Mouse (Mus musculus) hindbrain, embryonic 16.5 days (tissue): ENCODE data around the gene Pcbp1. TPM values are rescaled to one million over a fixed set of nuclear protein-coding genes. Genes with fewer than 3 reads are reported as not detected.

ENCODE experiments used
- ATAC-seq: fragments of 200-750 bp; cut with Nextera tagmentation; 2 replicates; pipeline ENCODE4 v1.8.0; 2017; ENCODE audit warnings: moderate TSS enrichment, moderate library complexity
- H3K27ac ChIP-seq: fragments of 300-500 bp; sonication (generic); 2 replicates; pipeline ENCODE4 v1.5.1; 2014; ENCODE audit warnings: low read depth, mild to moderate bottlenecking, control low read depth, low read length, moderate library complexity
- H3K27me3 ChIP-seq: fragments of 300-500 bp; sonication (generic); replicated peaks from 2 replicates; pipeline ENCODE4 v1.6.1; 2014; ENCODE audit warnings: low read length; ENCODE audit not compliant: control insufficient read depth, insufficient read depth
- H3K36me3 ChIP-seq: fragments of 300-500 bp; sonication (generic); 2 replicates; pipeline ENCODE4 v1.6.1; 2014; ENCODE audit warnings: mild to moderate bottlenecking, low read length, moderate library complexity, mixed read lengths; ENCODE audit not compliant: control insufficient read depth, insufficient read depth
- H3K4me1 ChIP-seq: fragments of 300-500 bp; sonication (generic); 2 replicates; pipeline ENCODE4 v1.6.1; 2014; ENCODE audit warnings: low read depth, low read length; ENCODE audit not compliant: control insufficient read depth, insufficient read depth
- H3K4me2 ChIP-seq: fragments of 300-500 bp; sonication (generic); 2 replicates; pipeline ENCODE4 v1.6.1; 2014; ENCODE audit warnings: mild to moderate bottlenecking, low read length, control low read depth, moderate library complexity
- H3K4me3 ChIP-seq: fragments of 300-500 bp; sonication (generic); 2 replicates; pipeline ENCODE4 v1.5.1; 2014; ENCODE audit warnings: mild to moderate bottlenecking, low read length, control low read depth, moderate library complexity
- H3K9ac ChIP-seq: fragments of 300-500 bp; sonication (generic); 2 replicates; pipeline ENCODE4 v1.6.1; 2014; ENCODE audit warnings: low read depth, mild to moderate bottlenecking, control low read depth, low read length, moderate library complexity
- H3K9me3 ChIP-seq: fragments of 300-500 bp; sonication (generic); 2 replicates; pipeline ENCODE4 v1.6.1; 2014; ENCODE audit warnings: mild to moderate bottlenecking, low read length, moderate library complexity; ENCODE audit not compliant: control insufficient read depth
- WGBS: fragments of 180-500 bp; shearing (Covaris S2); extraction: QIAGEN DNeasy Blood & Tissue Kit; methylation state at CpG from one replicate; pipeline ENCODE4 v1.1.7; 2014; 5-methylcytosine and 5-hydroxymethylcytosine counted together
- polyA plus RNA-seq: library from polyadenylated mRNA; unstranded; fragments of >200 nt; fragmentation: Nextera tagmentation; extraction: Ambion mirVana; gene quantifications from 2 replicates; pipeline ENCODE4 v1.2.1, GENCODE M21; 2015

Gene Pcbp1
- polyA plus RNA-seq, 1 experiment from 2014 or later = 123 TPM

DNA sequence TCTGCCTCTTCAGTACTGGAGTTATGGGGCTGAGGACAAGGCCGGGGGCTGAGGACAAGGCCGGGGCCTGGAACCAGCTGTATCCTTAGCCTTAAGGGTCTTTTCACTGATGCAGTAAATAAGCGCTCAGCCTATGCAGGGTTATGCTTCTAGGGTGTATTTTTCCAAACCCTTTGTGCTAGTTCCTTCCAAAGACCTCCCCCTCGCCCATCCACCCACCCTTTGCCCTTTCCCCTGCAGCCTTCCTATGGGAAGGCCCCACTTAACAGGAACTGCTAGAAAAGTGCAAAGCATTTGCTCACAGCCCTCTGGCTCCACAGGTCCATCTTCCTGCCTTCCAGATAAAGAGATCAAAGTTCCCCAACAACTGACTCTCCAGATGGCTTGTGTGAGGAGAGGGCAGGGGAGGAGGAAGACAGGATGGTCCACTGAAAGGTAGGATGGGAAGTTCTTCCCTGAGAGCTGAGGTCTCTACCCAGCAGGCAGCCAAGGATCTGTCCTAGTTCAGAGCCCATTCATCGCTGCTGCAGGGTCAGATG is 26.5 kb downstream of the Pcbp1 start:
- Histone ChIP-seq H3K36me3 (no peaks in the 10 kb centered on the region), H3K27ac (no peak overlapping the region), H3K9me3 (no peaks in the 10 kb centered on the region), H3K4me3 (no peak overlapping the region), H3K4me2 (no peak overlapping the region), H3K27me3 (no peaks in the 10 kb centered on the region), H3K4me1 (no peaks in the 10 kb centered on the region), H3K9ac (no peak overlapping the region)
- ATAC-seq = no peak
- 68% methylated on average over 5 of the region's 5 CpGs for WGBS

DNA sequence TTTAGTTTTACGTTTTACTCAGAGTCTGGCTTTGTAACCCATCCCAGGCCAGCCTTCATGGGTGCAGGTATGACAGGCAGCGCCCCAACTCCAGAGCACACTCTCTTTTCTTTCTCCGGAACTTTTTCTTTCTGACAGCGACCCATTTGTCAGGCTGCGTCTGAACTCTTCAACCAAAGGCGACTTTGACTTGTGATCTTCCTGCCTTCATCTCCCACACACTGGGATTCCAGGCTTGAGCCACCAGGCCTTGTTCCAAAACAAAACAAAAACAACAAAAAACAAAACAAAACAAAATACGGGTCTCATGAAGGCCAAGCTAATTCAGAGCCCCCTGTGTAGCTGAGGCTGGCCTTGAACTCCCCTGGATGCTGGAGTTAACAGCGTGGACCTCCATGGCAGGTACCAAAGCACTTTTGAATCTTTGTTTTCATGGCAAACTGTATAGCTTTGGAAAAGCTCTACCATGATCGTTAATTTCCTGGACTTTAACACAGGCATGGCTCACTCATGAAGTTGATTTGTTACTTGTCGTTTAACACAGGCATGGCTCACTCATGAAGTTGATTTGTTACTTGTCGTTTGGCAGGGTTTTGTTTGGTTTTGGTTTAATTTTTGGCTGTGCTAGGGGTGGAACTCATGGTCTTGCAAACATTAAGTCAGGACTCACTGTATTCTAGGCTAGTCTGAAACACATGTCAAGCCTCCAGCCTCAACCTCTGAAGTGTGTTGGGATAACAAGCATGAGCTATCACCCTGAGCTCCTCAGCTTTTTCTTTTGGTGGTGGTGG is 28.0 kb downstream of the Pcbp1 start:
- Histone ChIP-seq H3K4me2 (no peak overlapping the region; the same call in 1 of the 2 replicates), H3K9ac (no peak overlapping the region), H3K4me1 (no peaks in the 10 kb centered on the region), H3K4me3 (no peak overlapping the region), H3K9me3 (no peaks in the 10 kb centered on the region), H3K27me3 (no peaks in the 10 kb centered on the region), H3K27ac (no peak overlapping the region), H3K36me3 (no peaks in the 10 kb centered on the region)
- 78% methylated on average over 11 of the region's 11 CpGs for WGBS
- no peak for ATAC-seq

DNA sequence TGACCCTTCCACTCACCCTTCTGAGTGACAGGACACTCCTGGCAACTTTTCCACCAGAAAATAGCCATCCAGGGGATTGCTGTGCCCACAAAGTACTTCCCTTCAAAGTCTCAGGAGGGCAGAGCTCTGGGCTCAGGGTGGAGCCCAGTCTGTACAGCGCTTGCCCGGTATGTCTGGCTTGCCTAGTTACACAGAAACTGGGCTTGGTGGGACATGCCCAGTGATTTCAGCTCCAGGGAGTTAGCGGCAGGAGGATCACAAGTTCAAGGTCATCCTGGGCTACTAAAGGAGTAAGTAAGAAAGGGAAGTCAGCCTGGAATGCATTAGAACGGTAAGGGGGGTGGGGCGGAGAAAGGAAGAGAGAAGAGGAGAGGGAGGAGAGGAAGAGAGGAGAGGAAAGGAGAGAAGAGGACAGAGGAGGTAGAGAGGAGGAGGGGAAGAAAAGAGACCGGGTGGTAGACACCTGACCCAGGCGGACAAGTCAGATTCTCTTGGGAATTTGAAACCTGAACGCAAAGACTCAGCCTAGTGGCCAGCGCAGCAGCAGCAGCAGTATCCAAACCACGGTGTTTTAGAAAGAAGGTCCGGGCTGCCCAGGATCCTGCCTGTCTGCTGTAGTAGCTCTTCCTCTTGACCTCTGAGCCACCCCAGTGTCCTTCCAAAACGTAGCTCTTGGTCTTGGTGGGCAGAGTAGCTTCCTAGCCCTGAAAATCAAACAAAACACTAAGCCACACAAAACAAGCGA is 28.9 kb downstream of the Pcbp1 start:
- no peaks in the 10 kb centered on the region for H3K27me3 ChIP-seq
- H3K27ac ChIP-seq = no peak overlapping the region
- H3K36me3 ChIP-seq = no peaks in the 10 kb centered on the region
- H3K4me1 ChIP-seq = no peaks in the 10 kb centered on the region
- H3K4me2 ChIP-seq = peak overlapping the region; percentile 36
- no peak for ATAC-seq
- 23% methylated on average over 13 of the region's 13 CpGs for WGBS
- H3K9ac ChIP-seq = peak overlapping the region; percentile 35; the same call in 1 of the 2 replicates
- peak overlapping the region; percentile 5; the same call in 1 of the 2 replicates for H3K4me3 ChIP-seq
- H3K9me3 ChIP-seq = no peaks in the 10 kb centered on the region

DNA sequence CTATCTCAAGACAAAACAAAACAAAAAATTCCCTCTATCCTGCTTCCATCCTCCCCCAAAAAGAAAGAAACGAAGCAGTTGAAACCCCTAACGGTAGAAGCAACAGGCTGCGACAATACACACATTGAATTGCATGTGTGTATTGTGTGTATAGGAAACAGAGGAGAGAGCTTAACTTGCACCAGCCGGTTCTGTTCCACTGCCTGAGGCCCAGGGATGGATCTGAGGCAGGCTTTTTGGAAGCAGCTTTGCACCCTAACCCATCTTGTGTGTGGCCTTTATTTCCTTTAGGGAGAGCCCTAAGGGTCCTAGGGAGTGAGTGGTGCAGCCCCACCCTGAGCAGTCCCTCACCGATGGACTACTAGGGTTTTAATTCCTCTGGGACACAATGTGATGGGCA is 29.5 kb downstream of the Pcbp1 start:
- Histone ChIP-seq H3K27me3 (no peaks in the 10 kb centered on the region), H3K27ac (no peak overlapping the region), H3K4me3 (no peak overlapping the region), H3K9ac (no peak overlapping the region), H3K4me1 (no peaks in the 10 kb centered on the region), H3K36me3 (no peaks in the 10 kb centered on the region), H3K4me2 (peak overlapping the region; percentile 36; the same call in 1 of the 2 replicates), H3K9me3 (no peaks in the 10 kb centered on the region)
- ATAC-seq = no peak
- 76% methylated on average over 5 of the region's 5 CpGs for WGBS

GRCm38 (mm10) chr6:86496127-86496526 is 30.0 kb downstream of the Pcbp1 start:
- 83% methylated on average over 8 of the region's 8 CpGs for WGBS
- Histone ChIP-seq H3K9ac (no peak overlapping the region), H3K9me3 (no peaks in the 10 kb centered on the region), H3K4me3 (no peak overlapping the region), H3K27ac (no peak overlapping the region), H3K27me3 (no peaks in the 10 kb centered on the region), H3K4me2 (no peak overlapping the region), H3K4me1 (no peaks in the 10 kb centered on the region), H3K36me3 (no peaks in the 10 kb centered on the region)
- ATAC-seq = no peak

DNA sequence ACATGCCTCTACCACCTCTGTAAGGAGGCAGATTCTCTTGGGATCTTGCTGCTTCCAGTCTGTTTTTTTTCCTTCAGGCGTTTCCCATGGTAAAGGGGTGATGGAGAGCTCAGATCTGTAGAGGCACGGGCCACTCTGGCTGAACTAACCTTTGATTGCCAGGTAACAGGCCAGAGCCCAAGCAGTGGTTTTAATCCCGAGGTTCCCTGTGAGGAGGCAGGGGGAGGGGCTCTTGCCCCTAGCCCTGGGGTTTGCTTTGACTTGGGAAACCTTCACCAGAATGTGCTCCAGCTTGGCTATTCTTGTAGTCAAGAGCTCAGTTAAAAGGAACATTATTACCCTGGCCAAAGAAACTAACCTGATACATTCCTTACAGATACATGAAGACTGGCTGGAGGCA is 30.5 kb downstream of the Pcbp1 start:
- ATAC-seq = no peak
- Histone ChIP-seq H3K36me3 (no peaks in the 10 kb centered on the region), H3K27me3 (no peaks in the 10 kb centered on the region), H3K4me1 (no peaks in the 10 kb centered on the region), H3K9ac (no peak overlapping the region), H3K4me2 (no peak overlapping the region), H3K27ac (no peak overlapping the region), H3K9me3 (no peaks in the 10 kb centered on the region), H3K4me3 (no peak overlapping the region)
- 56% methylated on average over 3 of the region's 3 CpGs for WGBS

GRCm38 (mm10) chr6:86494767-86495166 is 31.4 kb downstream of the Pcbp1 start:
- Histone ChIP-seq H3K27me3 (no peaks in the 10 kb centered on the region), H3K4me2 (no peak overlapping the region), H3K36me3 (no peaks in the 10 kb centered on the region), H3K4me1 (no peaks in the 10 kb centered on the region), H3K27ac (no peak overlapping the region), H3K4me3 (no peak overlapping the region), H3K9ac (no peak overlapping the region), H3K9me3 (no peaks in the 10 kb centered on the region)
- ATAC-seq = no peak
- WGBS = 93% methylated on average over 7 of the region's 7 CpGs

- Histone ChIP-seq H3K36me3 (no peaks in the 10 kb centered on the region), H3K4me2 (no peak overlapping the region), H3K9ac (no peak overlapping the region), H3K27ac (no peak overlapping the region), H3K4me3 (no peak overlapping the region), H3K4me1 (no peaks in the 10 kb centered on the region), H3K27me3 (no peaks in the 10 kb centered on the region), H3K9me3 (no peaks in the 10 kb centered on the region)
- WGBS = 78% methylated on average over 13 of the region's 13 CpGs
- ATAC-seq = no peak
Observed at GRCm38 (mm10) chr6:86493469-86494263, 32.5 kb downstream of the Pcbp1 start.
